Mouse (Mus musculus): ENCODE measurements around the gene Palm2. TPM values are rescaled to one million over a fixed set of nuclear protein-coding genes. Genes with fewer than 3 reads are reported as not detected.

Gene Palm2
- total RNA-seq, 2 experiments from 2014 or later = 0.27 TPM; not detected in 1

DNA sequence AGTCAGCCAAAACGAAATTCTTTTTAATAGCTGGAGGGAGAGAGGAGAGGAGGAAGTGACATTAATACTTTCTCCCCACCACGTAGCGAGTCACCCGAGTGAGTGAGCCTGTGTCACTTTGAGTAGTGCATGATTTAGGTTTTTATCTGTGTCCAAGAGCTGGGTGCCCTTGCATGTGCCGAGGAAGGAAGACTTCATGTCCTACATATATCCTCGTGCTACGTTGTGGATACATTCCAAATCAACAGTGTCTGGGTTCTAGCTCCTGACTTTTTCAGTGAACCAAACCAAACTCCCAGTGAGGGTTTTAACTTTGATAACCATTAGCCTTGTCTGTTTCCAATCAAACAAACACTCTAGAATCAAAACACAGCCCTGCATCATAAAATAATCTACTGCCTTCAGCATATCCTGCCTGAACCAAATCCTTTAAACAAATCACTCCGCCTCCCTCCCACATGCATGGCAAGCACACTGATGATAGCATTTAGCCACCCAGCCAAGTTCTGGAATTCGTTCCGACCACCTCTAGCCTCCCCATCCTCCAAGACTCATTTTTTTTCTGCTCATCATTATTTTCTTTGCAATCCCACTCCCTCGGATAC lies 309.4 kb downstream of the Palm2 start:
- DNase-seq (ENCODE audit: low spot score) = no peak

DNA sequence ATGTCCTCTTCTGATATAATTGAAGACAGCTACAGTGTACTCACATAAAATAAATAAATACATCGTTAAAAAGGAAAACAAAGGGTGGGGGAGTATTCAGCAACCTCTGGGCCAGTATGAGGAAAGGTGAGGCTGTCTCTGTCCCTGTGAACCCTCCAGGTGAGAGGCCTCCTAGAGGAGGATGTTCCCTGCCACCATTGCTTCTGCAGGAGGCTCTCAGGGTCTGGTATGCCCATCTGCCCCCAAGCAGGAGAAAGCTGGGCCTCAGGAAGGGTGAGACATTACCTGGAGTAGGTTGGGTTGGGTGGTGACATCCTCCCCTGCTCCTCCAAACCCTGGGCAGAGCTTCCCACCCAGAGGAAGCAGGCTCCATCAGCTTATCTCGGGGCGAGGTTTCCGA lies 316.6 kb downstream of the Palm2 start:
- no peak for DNase-seq (ENCODE audit: low spot score)

DNA sequence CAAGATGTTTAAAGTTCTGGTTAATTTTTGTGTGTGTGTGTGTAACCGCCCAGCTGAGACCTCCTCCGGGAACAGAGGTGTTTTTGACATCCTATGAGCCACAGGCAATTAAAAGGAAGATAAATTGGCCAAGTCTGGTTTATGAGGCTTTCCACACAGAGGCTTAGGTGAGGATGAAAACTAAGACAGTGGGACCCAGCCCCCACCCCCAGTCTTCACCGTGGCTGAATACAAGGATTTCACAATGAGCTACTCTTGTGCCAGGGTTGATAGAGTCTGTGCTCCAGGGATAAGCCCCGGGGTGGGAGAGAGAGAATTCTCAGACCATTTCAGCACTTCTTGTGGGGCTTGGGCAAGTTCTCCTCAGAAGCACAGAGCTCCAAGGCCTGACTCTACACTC lies 317.0 kb downstream of the Palm2 start:
- DNase-seq (ENCODE audit: low spot score) = no peak

DNA sequence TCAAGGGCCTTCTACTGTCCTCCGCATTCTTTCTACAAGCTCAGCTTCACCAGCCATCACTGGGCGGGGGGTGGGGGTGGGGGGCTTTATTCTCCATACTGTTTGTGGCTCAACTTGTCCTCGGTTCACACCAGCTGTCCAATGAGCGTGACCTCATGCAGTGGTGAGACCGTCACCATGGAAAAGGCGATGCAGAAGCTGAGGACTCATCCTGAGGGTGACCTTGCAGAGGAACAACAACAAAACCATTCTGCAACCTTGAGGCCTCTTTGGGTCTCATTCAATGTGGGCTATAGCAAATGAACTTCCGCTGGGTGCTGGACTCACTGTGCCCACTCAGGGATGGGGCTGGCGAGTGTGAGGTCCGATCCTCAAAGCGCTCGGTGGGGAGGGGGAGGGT lies 317.5 kb downstream of the Palm2 start:
- no peak for DNase-seq (ENCODE audit: low spot score)

DNA sequence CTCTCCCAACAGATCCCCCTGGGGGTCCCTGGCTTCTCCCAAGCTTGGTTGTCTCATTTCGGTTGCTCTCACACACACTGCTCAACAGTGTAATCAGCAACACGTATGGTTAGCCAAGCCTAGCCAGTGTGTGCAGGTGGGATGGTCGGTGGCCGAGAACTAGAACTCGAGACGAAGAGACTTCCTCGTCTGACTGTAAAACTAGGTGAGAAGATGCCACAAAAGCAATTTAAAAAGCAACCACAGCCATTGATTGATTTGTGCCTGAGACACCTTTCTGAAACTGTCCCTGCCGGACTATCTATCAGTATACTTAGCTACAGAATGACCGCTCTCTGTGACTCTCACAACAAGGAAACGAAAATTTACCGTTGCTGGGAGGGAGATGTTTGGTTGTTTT lies 321.0 kb downstream of the Palm2 start:
- no peak for DNase-seq (ENCODE audit: low spot score)

DNA sequence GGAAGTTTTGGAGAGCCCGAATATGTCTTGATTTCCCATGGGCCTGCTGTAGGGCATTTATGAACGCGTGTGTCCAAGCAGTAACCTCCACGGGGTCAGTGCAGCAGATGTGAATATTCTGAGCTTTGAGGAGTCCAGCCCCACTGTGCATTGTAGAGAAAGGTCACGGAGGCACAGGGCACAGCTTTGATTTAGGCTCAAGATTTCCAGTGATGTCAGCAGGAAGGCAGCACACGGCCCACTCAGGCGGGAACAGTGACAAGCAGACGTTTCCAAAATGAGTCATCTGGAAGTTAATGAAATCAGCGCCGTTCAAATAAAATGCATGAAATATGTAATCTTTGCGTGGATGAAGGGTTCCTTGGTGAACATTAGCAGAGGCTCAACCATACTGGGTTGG lies 323.9 kb downstream of the Palm2 start:
- DNase-seq (ENCODE audit: low spot score) = no peak

Other genes starting within 250 kb of the Palm2 start
- gene Ptpn3, start 132.4 kb upstream of the Palm2 start, total RNA-seq (2021) = 10 to 100 TPM; 43.7 to 51.4 TPM
- gene Pakap, start 133.9 kb downstream of the Palm2 start, total RNA-seq (2021) = 1 to 10 TPM; 2.8 to 4.8 TPM

All from gastrocnemius, adult 18-20 months (tissue).